Mouse (Mus musculus) MEL (cell line): ENCODE measurements at regions not wholly inside any gene's neighbourhood (a gene's known extent, or its start where the extent isn't known, plus 50 kb on each side); places are given as distances from the start of the nearest gene placed in this dataset.
A peak's percentile ranks its signal among the peaks of the same experiment; 100 is the strongest.

ENCODE experiments used
- DNase-seq: peaks from one replicate; pipeline ENCODE4 v3.0.0; 2011; ENCODE audit warnings: low read depth, low spot score
- H3K27ac ChIP-seq: 2 replicates; pipeline ENCODE4 v1.5.1; 2012; ENCODE audit warnings: low read depth, mild to moderate bottlenecking, control low read depth, low read length, moderate library complexity; ENCODE audit not compliant: control insufficient read depth
- H3K27me3 ChIP-seq, 2 experiments: fragments of 150-350 bp in 1 of 2; sonication (generic) in 1 of 2; 2 replicates each; pipeline ENCODE4 v1.6.1; 2012; ENCODE audit warnings: low read length in 2 of 2, mild to moderate bottlenecking in 2 of 2, improper control_type of control experiment in 1 of 2, moderate library complexity in 1 of 2; ENCODE audit not compliant: insufficient read depth in 2 of 2, control insufficient read depth in 1 of 2
- H3K36me3 ChIP-seq, 2 experiments: 2 replicates each; pipeline ENCODE4 v1.6.1; 2012 to 2014; ENCODE audit warnings: low read length in 2 of 2, improper control_type of control experiment in 1 of 2, inconsistent platforms in 1 of 2, mild to moderate bottlenecking in 1 of 2; ENCODE audit not compliant: insufficient read depth in 2 of 2, control insufficient read depth in 1 of 2
- H3K4me1 ChIP-seq, 2 experiments: fragments of 150-350 bp in 1 of 2; sonication (generic) in 1 of 2; 2 replicates each; pipeline ENCODE4 v1.6.1; 2012; ENCODE audit warnings: low read length in 2 of 2, improper control_type of control experiment in 1 of 2, mild to moderate bottlenecking in 1 of 2; ENCODE audit not compliant: insufficient read depth in 2 of 2, control insufficient read depth in 1 of 2
- H3K4me3 ChIP-seq, 2 experiments: fragments of 150-350 bp in 1 of 2; sonication (generic) in 1 of 2; 2 replicates each; pipeline ENCODE4 v1.5.1; 2012; ENCODE audit warnings: low read depth in 2 of 2, low read length in 2 of 2, mild to moderate bottlenecking in 2 of 2, moderate library complexity in 2 of 2, control low read depth in 1 of 2, improper control_type of control experiment in 1 of 2; ENCODE audit not compliant: control insufficient read depth in 1 of 2, insufficient read depth in 1 of 2
- H3K79me2 ChIP-seq: 2 replicates; pipeline ENCODE4 v1.6.1; 2012; ENCODE audit warnings: mild to moderate bottlenecking, low read length, moderate library complexity; ENCODE audit not compliant: control insufficient read depth, poor library complexity, insufficient read depth
- H3K9ac ChIP-seq: 2 replicates; pipeline ENCODE4 v1.6.1; 2012; ENCODE audit warnings: low read depth, mild to moderate bottlenecking, control low read depth, low read length, moderate library complexity; ENCODE audit not compliant: control insufficient read depth, poor library complexity, severe bottlenecking
- H3K9me3 ChIP-seq: fragments of 150-350 bp; sonication (generic); replicated peaks from 2 replicates; pipeline ENCODE4 v1.6.1; 2012; ENCODE audit warnings: mild to moderate bottlenecking, low read length, improper control_type of control experiment, moderate library complexity; ENCODE audit not compliant: insufficient read depth
- BHLHE40 ChIP-seq: IDR thresholded peaks from 2 replicates; pipeline ENCODE4 v1.6.1; 2012; ENCODE audit warnings: low read depth, mild to moderate bottlenecking, inconsistent platforms, low read length, improper control_type of control experiment, borderline replicate concordance
- CHD1 ChIP-seq: IDR thresholded peaks from 2 replicates; pipeline ENCODE4 v1.6.1; 2012; ENCODE audit warnings: low read depth, mild to moderate bottlenecking, inconsistent platforms, low read length, improper control_type of control experiment
- CHD2 ChIP-seq: IDR thresholded peaks from 2 replicates; pipeline ENCODE4 v1.6.1; 2011; ENCODE audit warnings: low read length, improper control_type of control experiment
- CTCF ChIP-seq, 3 experiments: IDR thresholded peaks in 2 of 3; conservative IDR thresholded peaks in 1 of 3; 2 replicates each; pipeline ENCODE4 v1.5.1; 2011 to 2012; ENCODE audit warnings: low read length in 3 of 3, low read depth in 2 of 3, mild to moderate bottlenecking in 2 of 3, improper control_type of control experiment in 1 of 3, inconsistent platforms in 1 of 3, mixed read lengths in 1 of 3, moderate library complexity in 1 of 3; ENCODE audit not compliant: control insufficient read depth in 1 of 3, insufficient read depth in 1 of 3, poor library complexity in 1 of 3, severe bottlenecking in 1 of 3
- E2F4 ChIP-seq: IDR thresholded peaks from 2 replicates; pipeline ENCODE4 v1.6.1; 2011; ENCODE audit warnings: low read depth, low read length, improper control_type of control experiment, borderline replicate concordance
- ELF1 ChIP-seq: IDR thresholded peaks from 2 replicates; pipeline ENCODE4 v1.6.1; 2014; ENCODE audit warnings: low read depth, mild to moderate bottlenecking, inconsistent platforms, low read length, improper control_type of control experiment, moderate library complexity
- EP300 ChIP-seq, 2 experiments: IDR thresholded peaks; 2 replicates each; pipeline ENCODE4 v1.6.1; 2011; ENCODE audit warnings: improper control_type of control experiment in 2 of 2, low read length in 2 of 2, low read depth in 1 of 2, mild to moderate bottlenecking in 1 of 2
- GABPA ChIP-seq: IDR thresholded peaks from 2 replicates; pipeline ENCODE4 v1.6.1; 2012; ENCODE audit warnings: low read depth, mild to moderate bottlenecking, inconsistent platforms, low read length, improper control_type of control experiment, moderate library complexity
- HCFC1 ChIP-seq: IDR thresholded peaks from 2 replicates; pipeline ENCODE4 v1.6.1; 2012; ENCODE audit warnings: low read depth, mild to moderate bottlenecking, inconsistent platforms, low read length, improper control_type of control experiment, moderate library complexity
- JUND ChIP-seq: IDR thresholded peaks from 2 replicates; pipeline ENCODE4 v1.6.1; 2011; ENCODE audit warnings: low read depth, mild to moderate bottlenecking, improper control_type of control experiment, low read length
- MAX ChIP-seq: IDR thresholded peaks from 2 replicates; pipeline ENCODE4 v1.6.1; 2011; ENCODE audit warnings: low read length, improper control_type of control experiment
- MAZ ChIP-seq: IDR thresholded peaks from 2 replicates; pipeline ENCODE4 v1.6.1; 2012; ENCODE audit warnings: low read depth, mild to moderate bottlenecking, inconsistent platforms, low read length, improper control_type of control experiment
- MYB ChIP-seq: IDR thresholded peaks from 2 replicates; pipeline ENCODE4 v1.6.1; 2011; ENCODE audit warnings: mild to moderate bottlenecking, low read depth, low read length, improper control_type of control experiment
- MYC ChIP-seq: IDR thresholded peaks from 2 replicates; pipeline ENCODE4 v1.6.1; 2011; ENCODE audit warnings: low read depth, mild to moderate bottlenecking, low read length, improper control_type of control experiment, moderate library complexity
- NELFE ChIP-seq: IDR thresholded peaks from 2 replicates; pipeline ENCODE4 v1.6.1; 2011; ENCODE audit warnings: low read depth, low read length, improper control_type of control experiment
- NRF1 ChIP-seq: IDR thresholded peaks from 2 replicates; pipeline ENCODE4 v1.6.1; 2014; ENCODE audit warnings: low read depth, mild to moderate bottlenecking, inconsistent platforms, low read length, improper control_type of control experiment, moderate library complexity; ENCODE audit not compliant: poor library complexity, insufficient read depth, severe bottlenecking
- POLR2A ChIP-seq, 2 experiments: IDR thresholded peaks; 2 replicates each; pipeline ENCODE4 v1.6.1; 2011 to 2012; ENCODE audit warnings: low read length in 2 of 2, mild to moderate bottlenecking in 2 of 2, control low read depth in 1 of 2, improper control_type of control experiment in 1 of 2, low read depth in 1 of 2, moderate library complexity in 1 of 2; ENCODE audit not compliant: control insufficient read depth in 1 of 2, insufficient read depth in 1 of 2, poor library complexity in 1 of 2
- RAD21 ChIP-seq: IDR thresholded peaks from 2 replicates; pipeline ENCODE4 v1.6.1; 2011; ENCODE audit warnings: mild to moderate bottlenecking, low read depth, low read length, improper control_type of control experiment
- RCOR1 ChIP-seq: IDR thresholded peaks from 2 replicates; pipeline ENCODE4 v1.6.1; 2012; ENCODE audit warnings: low read depth, mild to moderate bottlenecking, inconsistent platforms, low read length, improper control_type of control experiment
- SMC3 ChIP-seq: IDR thresholded peaks from 2 replicates; pipeline ENCODE4 v1.6.1; 2011; ENCODE audit warnings: low read depth, low read length, improper control_type of control experiment
- TAL1 ChIP-seq: IDR thresholded peaks from 2 replicates; pipeline ENCODE4 v1.6.1; 2012; ENCODE audit warnings: mild to moderate bottlenecking, inconsistent platforms, low read length, moderate library complexity, mixed read lengths
- TBP ChIP-seq: IDR thresholded peaks from 2 replicates; pipeline ENCODE4 v1.8.0; 2011; ENCODE audit warnings: low read depth, low read length, improper control_type of control experiment
- TCF12 ChIP-seq: IDR thresholded peaks from 2 replicates; pipeline ENCODE4 v1.6.1; 2014; ENCODE audit warnings: low read depth, mild to moderate bottlenecking, inconsistent platforms, low read length, improper control_type of control experiment, moderate library complexity
- UBTF ChIP-seq: IDR thresholded peaks from 2 replicates; pipeline ENCODE4 v1.6.1; 2012; ENCODE audit warnings: low read depth, mild to moderate bottlenecking, inconsistent platforms, low read length, improper control_type of control experiment, moderate library complexity, borderline replicate concordance; ENCODE audit not compliant: insufficient read depth
- USF1 ChIP-seq: IDR thresholded peaks from 2 replicates; pipeline ENCODE4 v1.6.1; 2014; ENCODE audit warnings: low read depth, mild to moderate bottlenecking, inconsistent platforms, low read length, improper control_type of control experiment, moderate library complexity
- ZC3H11A ChIP-seq: IDR thresholded peaks from 2 replicates; pipeline ENCODE4 v1.6.1; 2012; ENCODE audit warnings: low read depth, mild to moderate bottlenecking, inconsistent platforms, low read length, improper control_type of control experiment
- ZKSCAN1 ChIP-seq: IDR thresholded peaks from 2 replicates; pipeline ENCODE4 v1.6.1; 2012; ENCODE audit warnings: low read depth, mild to moderate bottlenecking, inconsistent platforms, low read length, improper control_type of control experiment, moderate library complexity
- ZMIZ1 ChIP-seq: IDR thresholded peaks from 2 replicates; pipeline ENCODE4 v1.6.1; 2012; ENCODE audit warnings: low read depth, mild to moderate bottlenecking, inconsistent platforms, low read length, improper control_type of control experiment, moderate library complexity

DNA sequence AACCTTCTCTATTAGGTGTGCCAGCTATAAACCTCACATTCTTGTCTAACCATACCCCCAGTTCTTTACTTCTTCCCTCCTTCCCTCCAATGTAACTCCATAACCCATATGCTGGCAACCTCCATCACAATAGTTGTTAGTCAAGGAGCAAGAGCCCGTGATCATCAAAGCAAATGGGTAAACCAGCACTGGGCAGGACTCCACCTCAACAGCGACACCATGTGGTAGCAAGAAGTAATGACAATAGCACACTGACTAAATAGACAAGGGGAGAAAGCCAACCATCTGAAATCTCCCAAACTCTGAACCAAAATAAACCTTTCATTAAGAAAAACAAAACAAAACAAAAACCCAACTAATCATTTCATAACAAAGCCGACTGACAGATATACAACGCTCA, 297.8 kb downstream of the Psat1 start:
- no peaks in the 10 kb centered on the region for H3K9me3 ChIP-seq
- H3K27ac ChIP-seq: no peak overlapping the region
- no peaks in the 10 kb centered on the region for H3K4me1 ChIP-seq
- no peak overlapping the region for H3K9ac ChIP-seq
- no peaks in the 10 kb centered on the region for H3K79me2 ChIP-seq
- no peaks in the 10 kb centered on the region for H3K36me3 ChIP-seq
- no peaks in the 10 kb centered on the region; a peak in 1 of 4 replicates for H3K27me3 ChIP-seq
- TF ChIP-seq TAL1 (no peak), RAD21 (peak; percentile 60), UBTF (no peak), CHD2 (no peak), MAZ (no peak), HCFC1 (no peak), RCOR1 (no peak), CTCF (IDR thresholded peaks at IDR 0.05 in 2 of 3, conservative IDR thresholded peaks at IDR 0.05 in 1 of 3; ENCODE audit: control insufficient read depth in 1 of 3, insufficient read depth in 1 of 3, low read depth in 2 of 3, low read length in 3 of 3, poor library complexity in 1 of 3, severe bottlenecking in 1 of 3) (peak; percentile 74 to 83 (median 75)), CHD1 (no peak), E2F4 (no peak), NRF1 (no peak), TBP (no peak), MAX (no peak), ELF1 (no peak), GABPA (no peak), ZMIZ1 (no peak), ZKSCAN1 (no peak), EP300 (IDR thresholded peaks at IDR 0.05; ENCODE audit: low read depth in 1 of 2, low read length in 2 of 2) (no peak), MYC (no peak), SMC3 (peak; percentile 74), TCF12 (no peak), MYB (no peak), BHLHE40 (no peak), POLR2A (IDR thresholded peaks at IDR 0.05; ENCODE audit: control insufficient read depth in 1 of 2, insufficient read depth in 1 of 2, low read depth in 1 of 2, low read length in 2 of 2, poor library complexity in 1 of 2) (no peak), JUND (no peak), ZC3H11A (0 out of 2 replicates have a peak, but pooled peaks have one; percentile 5), NELFE (no peak), USF1 (no peak)
- H3K4me3 ChIP-seq: no peak overlapping the region
- DNase-seq: peak; percentile 52
